Mouse (Mus musculus) cerebellum, postnatal 10 days (tissue): ENCODE measurements at regions not wholly inside any gene's neighbourhood (a gene's known extent, or its start where the extent isn't known, plus 50 kb on each side); places are given as distances from the start of the nearest gene placed in this dataset.

ENCODE experiments used
- DNase-seq, 2 experiments: peaks; one replicate each; pipeline ENCODE4 v3.0.0; 2021; ENCODE audit warnings: mixed read lengths in 2 of 2

DNA sequence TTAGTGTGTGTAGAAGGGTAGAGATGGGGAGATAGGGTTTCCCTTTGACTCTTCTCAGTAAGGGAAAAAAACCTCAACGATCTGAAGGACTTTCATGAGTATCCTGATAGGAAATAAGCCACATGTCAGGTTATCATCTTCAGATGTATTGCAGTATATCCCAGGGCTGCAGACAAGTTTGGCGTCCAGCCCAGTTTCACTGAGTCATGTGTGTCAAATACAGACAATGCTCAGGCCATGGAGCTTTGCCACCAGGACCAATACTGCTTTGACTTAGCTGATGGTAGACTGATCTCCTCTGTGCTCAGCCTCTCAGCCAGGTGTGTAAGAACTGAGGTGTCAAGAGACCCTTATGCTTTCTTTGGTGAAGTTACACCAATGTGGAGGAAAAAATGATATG lies 62.9 kb downstream of the Cst10 start:
- peak; percentile 12 to 22 for DNase-seq

DNA sequence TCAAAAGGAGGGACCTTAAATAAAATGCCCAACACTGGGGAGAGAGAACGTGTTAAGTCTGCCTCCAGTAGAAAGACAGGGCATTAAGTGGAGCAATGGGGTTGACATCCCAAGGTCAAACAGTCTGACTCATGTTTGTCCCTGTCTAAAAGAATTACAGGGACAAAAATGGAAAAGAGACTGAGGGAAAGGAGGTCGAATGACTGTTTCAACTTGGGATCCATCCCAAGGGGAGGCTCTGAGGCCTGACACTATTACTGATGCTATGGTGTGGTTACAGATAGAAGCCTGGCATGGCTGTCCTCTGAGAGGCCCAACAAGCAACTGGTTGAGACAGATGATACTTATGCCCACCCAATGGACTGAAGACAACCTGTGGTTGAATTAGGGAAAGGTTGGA lies 67.6 kb downstream of the Cst10 start:
- no peak for DNase-seq

DNA sequence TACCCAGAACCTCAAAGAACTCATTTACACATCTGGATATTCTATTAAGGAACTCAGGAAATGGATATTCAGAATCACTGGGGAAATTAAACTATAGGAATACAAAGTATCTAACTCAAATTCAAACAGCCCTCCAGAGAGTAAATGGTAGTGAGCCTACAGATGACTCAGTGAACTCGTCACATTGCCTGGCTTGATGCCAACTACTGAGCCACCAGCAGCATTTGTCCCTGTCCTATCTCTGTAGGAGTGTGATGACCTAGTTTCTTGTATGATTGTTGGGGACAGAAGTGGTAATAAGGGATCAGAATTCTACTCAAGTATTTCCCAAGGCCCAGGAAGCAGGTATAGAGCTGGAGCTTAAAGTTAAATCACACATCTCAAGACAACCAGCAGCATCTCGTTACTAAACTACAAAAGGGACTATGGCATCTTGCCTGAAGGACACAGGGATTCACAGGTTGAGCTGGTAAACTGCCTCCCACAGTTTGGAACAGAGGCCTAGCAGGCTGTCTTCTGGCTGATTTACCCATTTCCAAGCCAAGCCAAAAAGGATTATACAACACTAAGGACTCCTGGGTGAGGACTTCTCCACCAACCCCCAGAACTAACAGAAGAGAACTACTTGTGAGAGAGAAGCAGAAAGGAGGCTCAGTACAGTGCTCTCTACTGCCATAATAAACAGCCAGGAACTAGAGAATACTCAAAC lies 88.6 kb downstream of the Cst10 start:
- DNase-seq, result peak; percentile 44 to 47

DNA sequence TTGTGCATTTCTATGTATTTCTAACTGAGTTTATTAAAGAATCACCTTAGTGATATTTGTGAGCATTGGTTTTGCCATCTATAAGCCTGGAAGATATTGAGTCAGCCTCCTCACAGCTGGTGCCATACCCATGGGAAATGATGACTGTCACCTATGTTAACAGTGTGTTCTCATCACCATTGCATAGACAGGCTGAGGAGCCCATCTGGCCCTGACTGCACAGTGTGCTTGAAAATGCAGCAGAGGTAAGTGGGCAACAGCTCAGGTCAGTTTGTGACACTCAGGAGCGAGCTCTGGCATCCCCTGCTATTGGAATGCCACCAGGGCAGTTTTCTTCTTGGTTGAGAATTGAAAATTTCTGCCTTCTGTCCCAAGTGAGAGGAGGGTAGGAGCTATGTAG lies 108.0 kb downstream of the Cst10 start:
- no peak for DNase-seq

DNA sequence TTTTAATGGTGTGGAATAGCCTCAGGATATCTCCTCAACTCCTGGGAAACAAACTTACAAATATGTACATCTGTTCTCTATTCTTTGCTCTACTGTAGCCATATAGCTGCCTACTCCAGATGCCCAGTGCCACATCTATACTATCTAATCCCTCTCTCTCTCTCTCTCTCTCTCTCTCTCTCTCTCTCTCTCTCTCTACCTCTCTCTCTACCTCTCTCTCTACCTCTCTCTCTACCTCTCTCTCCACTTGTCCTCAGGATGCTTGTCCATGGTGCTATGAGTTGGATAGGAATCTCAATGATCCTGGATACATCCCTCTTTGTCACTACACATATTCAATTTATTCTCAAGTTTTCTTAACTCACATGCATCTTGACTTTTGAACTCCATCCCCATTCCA lies 119.6 kb downstream of the Cst10 start:
- DNase-seq, result no peak

DNA sequence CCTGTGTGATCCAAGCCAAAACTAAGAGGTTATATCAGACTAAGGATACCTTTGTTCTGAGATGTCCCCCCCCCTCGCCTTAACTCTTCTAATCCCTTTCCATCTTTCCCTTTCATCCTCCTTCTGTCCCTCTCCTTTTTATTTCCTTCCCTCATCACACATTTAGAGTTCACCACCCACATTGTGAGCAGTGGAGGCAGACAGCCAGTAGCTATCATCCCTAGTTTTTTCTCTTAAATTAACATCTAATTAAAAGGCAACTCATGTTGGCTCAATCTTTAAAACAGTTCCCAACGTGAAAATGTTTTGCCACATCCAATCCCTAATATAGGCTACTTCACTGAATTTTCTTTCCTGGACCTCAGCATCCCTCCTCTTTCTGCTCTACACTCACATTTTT lies 138.0 kb downstream of the Cst10 start:
- DNase-seq, result no peak

DNA sequence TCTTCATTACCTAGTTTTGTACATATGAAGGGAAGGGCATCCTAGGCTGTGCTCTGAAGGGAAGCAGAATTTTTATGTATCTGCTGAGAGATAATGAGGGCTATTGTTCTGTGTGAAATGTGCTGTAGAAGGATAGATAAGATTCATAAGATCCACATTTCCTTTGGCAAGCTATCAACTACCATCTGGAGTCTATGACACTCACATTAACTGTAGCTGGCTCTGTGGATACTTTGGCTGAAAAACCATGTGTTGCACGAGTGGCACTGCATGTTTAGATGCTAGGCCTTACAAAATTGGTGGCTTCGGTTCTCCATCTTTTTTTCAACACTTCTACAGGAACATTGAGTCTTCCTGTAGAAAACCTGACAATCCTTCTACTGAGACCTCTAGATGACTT lies 140.9 kb downstream of the Cst10 start:
- DNase-seq, result no peak

DNA sequence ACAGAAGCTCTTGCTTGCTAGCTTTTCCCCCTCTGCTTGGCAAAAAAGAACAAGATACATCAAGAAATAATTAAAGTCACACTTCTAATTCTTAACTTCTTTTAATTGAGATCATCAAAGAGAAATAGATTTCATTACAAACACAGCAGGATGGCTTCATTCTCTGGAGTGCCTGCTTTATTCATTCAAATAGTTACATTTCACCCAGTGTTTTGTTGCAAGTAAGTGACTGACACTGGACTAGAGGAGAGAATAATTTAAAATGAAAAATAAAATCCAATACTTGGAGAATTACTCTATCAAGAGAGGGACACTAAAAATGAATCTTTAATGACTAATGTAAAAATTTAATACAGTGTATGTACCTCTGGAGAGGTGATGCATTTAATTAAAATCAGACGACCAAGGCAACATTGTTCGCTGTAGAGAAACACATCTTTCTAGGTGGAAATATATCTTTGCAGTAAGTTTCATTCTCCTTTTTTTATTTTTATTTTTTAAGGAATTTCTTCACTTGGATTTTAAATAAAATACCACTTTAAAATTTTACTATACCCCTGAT lies 141.9 kb downstream of the Cst10 start:
- DNase-seq, result no peak

DNA sequence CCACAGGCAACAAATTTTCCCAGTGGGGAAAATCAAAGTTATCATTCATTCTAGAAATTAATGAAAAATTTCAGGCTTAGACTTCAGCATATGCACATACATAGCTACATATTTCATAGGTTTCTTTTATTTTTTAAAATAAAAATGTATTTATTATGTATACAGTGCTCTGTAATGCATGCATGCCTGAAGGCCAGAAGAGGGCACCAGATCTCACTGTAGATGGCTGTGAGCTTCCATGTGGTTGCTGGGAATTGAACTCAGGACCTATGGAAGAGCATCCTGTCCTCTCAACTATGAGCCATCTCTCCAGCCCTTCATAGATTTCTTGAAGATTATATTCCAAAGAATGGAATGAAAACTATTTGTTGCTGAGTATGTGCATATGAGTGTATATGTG lies 150.4 kb downstream of the Cst10 start:
- no peak for DNase-seq

DNA sequence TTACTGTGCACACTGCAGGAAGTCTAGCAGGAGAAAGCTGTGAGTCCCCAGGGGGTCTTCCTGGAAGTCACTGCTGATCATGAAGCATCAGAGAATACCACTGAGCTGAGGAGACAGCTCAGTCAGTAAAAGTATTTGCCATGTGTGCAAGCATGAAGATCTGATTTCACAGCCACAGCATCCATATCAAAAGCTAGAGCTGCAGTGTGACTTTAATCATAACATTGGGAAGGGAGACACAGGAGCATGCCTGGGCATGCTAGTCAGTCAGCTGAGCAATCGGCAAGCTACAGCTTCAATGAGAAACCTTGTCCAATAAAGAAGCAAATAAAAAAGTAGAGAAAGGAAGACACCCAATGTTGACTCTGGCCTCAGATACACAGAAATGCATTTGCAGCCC lies 168.9 kb downstream of the Cst10 start:
- peak; percentile 10 to 20 for DNase-seq

DNA sequence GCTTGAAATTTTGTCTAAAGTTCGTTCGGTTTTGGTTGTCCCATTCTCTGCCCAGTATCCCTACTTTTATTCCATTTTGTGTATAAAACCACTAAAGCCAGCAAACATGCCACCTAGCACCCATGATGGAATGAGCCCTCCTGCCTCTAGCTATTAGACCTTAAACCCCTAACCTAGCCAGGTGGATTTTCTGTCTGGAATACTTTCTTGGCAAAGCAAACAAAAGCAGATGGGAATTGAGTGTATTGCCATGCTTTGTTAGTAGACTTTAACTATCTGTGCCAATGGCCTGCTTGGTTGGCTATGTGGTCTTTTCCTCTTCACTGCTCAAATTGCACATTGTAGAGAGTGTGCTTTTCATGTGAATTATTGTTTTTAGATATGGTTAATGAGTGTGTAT lies 197.7 kb downstream of the Cst10 start:
- DNase-seq, result peak; percentile 54 to 55

DNA sequence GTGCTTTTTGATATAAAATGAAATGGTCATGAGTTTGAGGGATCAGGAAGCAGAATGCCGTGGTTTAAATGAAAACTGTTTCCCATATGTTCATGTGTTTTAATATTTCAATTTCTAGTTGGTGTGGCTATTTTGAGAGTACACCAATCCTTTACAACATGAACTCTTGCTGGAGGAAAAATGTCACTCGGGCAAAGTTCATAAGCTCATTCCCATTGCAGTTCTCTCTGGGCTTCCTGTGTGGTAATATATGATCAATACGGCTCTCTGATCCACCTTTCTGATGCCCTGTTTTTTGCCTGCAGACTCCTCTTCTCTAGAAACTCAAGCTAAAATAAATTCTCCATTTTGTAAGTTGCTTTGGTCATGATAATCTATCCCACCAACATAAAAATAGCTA lies 208.5 kb downstream of the Cst10 start:
- DNase-seq, result no peak

DNA sequence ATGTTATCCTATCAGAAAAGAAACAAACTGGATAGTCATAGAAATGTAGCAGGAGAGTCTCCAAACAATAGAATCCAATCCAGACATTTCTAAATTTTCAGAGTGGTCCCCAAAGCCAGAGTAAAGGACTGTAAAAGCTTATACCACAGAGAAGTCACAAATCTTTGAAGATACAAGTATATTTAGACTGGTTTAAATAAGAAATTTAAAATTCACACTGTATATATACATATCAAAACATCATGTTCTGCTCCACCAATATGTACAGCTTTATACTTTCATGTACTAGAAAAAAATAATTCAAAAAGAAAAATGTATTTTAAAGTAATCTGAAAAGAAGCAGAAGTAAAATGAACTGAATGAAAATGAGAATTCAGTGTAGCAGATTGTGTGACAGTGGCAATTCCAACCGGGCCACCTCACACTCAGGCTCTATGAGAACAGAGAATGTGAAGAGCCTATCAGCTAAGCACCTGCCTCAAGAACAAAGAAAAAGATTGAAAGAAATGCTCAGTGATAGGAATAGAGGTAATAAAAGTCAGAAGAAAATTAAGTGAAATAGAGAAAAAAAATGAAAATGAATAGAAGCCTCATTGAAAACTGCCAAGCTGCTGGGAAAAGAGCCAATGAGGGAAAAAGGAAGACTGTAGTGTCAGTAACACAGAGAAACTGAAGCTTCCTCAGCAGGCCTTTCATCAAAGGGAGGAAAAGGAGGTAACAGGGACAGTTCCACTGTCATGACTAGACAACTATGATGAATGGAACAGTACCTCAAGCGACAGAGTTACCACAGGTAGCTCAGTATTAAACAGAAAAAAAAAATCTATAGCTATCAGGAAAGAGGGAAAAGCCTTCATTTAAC lies 209.5 kb downstream of the Cst10 start:
- peak; percentile 12 to 24 for DNase-seq

DNA sequence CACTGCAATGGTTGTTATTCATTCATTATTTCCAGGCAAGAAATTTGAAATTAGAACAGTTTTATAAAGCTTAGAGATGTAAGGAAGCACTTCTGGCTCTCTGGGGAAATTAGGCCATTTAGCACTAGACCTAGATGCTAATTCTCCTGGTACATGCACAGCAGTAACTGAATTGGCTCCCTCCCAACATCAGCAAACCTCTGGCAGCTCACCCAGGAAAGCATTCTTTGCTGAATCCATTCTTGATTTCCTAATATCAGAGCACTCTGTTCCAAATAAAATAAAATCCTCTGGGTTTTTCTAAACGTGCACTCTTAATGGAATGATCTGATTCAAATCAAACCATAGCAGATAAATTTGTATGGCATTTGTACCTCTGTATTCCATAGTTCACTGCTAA lies 203.4 kb upstream of the Syndig1 start:
- DNase-seq, result peak; percentile 10 to 18

DNA sequence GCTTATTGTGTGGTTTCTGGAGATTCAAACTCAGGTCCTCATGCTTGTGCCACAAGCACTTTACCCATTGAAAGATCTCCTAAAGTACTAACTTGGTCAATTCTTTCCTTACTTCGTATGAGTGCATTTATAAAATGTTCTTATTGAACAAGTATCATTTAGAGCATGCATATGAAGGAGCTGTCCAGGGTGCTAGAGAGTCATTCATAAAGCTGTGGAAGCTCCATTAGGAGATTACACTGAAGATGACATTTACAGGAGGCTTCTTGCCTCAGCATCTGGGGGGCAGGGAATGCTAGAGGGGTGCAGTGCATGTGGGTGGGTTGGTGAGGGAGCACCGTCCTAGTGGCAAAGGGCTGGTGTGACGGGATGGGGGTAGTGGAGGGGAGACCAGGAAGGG lies 187.8 kb upstream of the Syndig1 start:
- no peak for DNase-seq

DNA sequence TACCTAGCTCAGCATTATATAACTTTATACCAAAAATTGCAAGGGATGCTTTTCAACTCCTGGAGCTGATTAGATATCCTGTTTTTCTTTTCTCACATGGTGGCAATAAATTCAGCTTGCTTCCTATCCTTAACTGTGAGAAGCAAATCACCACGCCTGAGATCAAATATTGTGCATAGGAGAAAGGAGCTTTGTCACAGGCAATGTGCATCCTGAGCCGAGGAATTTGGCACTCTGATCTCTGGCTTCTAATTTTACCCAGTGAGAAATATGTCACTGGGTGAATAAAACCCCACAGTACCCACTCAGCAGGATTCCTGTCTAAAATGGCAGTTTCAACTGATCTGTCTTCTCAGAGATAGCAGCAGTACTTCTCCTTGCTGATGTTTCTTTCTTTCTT lies 177.2 kb upstream of the Syndig1 start:
- DNase-seq, result peak in 1 of 2 experiments; percentile 2

DNA sequence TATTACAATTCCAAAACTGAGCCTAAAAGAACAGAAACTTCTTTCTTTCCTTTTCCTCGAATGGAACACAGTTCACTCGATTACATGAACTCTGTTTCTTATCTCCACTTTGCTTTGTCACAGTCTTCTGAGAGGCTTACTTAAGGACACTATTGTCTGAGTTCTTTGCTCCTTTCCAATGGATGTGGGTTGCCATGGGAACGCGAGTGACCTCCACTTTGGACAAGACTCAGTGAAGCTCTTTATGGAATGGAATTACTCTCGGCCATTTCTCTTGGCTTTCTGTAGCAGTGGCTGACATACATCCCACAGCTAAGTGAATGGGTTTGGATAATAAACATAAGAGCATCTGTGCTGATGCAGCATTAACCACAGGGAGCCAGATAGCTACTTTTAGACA lies 167.9 kb upstream of the Syndig1 start:
- no peak for DNase-seq

DNA sequence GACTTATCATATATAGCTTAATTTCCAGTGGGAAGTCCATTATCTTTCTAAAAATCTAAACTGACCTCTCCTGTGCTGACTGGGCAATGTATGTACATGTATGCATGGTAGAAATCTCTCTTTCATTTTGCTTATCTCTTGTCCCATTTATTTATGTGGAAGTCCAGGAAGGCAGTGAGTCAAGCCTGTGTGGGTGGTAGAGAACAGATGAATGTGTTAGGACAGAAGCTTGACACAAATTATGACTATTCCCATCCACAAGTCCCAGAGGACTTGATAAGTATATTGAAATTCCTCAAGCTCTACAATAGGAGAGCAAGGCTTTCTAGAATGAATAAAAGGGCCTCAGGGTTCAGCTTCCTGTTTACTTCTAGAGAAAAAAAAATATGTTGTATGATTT lies 164.6 kb upstream of the Syndig1 start:
- no peak for DNase-seq

DNA sequence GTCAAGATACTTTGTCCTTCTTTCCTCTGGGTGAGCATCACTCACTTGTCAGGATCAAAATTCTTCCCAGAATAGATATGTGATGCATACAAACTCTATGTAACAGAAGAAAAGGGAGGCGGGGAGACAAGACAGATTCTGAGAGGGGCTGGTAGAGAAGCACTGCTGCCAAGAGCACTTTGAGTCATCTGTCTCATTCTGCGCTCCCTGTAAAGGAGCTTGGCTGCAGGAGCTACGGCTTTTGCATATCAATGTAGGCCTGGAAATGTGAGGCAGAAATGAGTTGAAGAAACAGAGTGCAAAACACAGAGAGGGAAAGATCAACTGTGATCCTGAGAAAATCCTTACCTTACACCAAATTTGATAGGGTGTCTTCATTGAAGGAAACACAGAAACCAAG lies 162.6 kb upstream of the Syndig1 start:
- peak; percentile 33 to 36 for DNase-seq

DNA sequence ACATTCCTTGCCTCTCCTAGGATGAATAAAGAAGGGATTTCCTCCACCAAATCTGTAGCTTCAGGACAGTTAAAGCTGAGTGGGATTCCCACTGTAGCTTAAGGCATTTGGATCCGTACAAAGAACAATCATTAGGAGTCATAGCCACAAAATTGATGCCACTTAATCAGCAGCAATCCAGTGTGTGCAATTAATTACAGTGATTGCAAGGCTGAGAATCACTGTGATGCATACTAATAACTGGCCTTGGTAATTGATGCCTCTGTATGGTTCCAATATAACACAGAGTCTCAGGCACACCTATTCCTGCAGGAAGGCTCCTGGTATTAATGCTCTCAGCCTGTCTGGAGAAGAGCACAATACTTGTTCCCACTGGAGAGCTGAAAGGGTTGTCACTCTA lies 157.1 kb upstream of the Syndig1 start:
- no peak for DNase-seq

DNA sequence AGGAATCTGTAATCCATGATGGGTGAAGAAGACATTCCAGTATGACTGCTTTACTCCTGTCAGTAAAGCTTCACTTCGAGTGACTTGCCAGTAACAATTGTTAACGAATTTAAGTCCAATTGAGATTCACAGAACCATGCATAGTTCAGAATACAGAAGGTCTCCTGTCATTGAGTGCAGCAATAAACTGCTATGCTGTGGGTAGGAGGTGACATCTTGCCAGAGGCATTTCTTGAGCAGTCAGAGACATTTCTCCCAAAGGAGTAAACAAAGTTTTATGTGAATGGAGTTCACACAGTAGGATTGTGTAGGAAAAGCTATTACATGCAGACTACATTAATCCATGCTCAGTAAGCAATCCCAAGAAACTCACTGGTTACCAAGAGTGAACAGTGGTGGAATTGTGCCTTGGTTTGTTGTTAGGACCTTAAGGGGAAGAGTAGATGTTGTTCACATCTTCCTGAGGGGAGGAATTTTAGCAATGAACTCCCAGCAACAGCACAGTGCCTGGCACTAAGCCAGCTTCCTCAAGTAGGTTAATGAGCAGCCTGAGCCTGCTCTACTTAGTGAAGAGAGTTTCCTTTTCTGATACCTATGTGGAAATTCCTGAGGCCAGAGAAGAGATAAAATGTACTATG lies 149.1 kb upstream of the Syndig1 start:
- peak; percentile 29 to 42 for DNase-seq

DNA sequence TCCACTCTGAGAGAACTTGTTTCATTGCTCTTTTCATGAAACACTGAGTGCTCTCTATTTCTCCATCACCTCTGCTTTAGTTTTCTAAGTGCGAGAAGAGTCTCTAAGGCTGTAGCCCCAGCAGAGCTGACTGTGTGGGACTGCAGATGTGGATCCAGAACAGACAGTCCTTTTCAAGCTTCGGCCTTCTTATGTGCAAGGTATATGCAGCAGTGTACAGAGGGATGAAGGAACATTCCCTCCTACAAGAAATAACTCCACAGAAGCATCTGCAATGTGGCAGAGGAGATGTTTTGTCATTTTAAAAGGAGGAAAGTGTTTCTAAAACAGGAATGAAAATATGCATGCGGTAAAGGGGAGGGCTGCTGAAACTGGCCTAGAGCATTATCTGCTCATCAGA lies 106.7 kb upstream of the Syndig1 start:
- DNase-seq, result no peak

DNA sequence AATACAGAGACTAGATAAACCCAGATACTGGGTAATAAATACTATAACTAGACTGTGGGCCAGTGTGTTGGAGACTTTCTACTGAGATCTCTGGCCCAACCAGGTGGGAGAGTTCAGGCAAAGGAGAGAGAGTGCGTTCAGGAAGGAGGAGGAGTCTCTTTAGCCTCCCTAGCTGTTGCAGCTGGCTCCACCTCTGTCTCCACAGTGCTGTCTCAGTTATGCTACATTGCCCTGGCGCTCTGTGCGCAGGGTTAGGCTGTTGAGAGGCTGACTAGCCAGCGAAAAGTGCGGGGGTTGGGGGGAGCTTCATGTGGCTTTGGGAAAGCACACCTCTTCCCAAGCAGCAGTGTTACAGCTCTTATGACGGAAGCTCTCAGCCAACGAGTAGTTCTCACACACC lies 104.7 kb upstream of the Syndig1 start:
- DNase-seq, result no peak

DNA sequence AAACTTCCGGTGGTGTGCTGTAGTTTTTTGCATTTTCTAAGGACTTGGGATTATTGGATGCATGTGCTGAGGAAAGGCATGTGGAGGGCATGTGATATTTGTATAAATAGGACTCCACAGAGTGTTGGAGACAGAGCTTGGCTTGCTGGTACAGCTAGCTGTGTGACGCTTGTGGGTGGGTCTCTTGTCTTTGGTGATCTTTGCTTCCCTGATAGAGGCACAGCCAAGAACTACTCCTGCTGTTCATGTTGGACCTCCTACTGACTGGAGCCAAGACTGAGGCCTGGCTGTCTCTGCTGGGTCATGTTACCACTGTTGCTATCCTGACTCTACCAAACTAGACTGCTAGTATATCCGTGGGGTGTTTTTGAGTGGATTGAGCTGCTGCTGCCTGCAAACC lies 103.1 kb upstream of the Syndig1 start:
- DNase-seq, result no peak
